Mouse (Mus musculus): ENCODE results near the gene Angpt4. TPM values are rescaled to one million over a fixed set of nuclear protein-coding genes. Genes with fewer than 3 reads are reported as not detected.

The Angpt4 gene
- polyA plus RNA-seq, 1 experiment = 0.57 TPM

- no peak for DNase-seq (ENCODE audit: low read depth in 1 of 2, low spot score in 2 of 2)
- H3K27ac ChIP-seq (ENCODE audit: insufficient read depth, low read length) = no peak overlapping the region
- TF ChIP-seq POLR2A (IDR thresholded peaks at IDR 0.05; ENCODE audit: low read depth, low read length) (no peak), CTCF (IDR thresholded peaks at IDR 0.05; ENCODE audit: extremely low read depth, insufficient read depth, insufficient read length, insufficient replicate concordance) (no peak)
- H3K4me1 ChIP-seq (ENCODE audit: control insufficient read depth, insufficient read depth, insufficient read length) = no peaks in the 10 kb centered on the region
- WGBS = 78% methylated on average over 4 of the region's 4 CpGs
- H3K4me3 ChIP-seq (ENCODE audit: extremely low read depth, insufficient read depth, insufficient read length) = no peak overlapping the region
- no peaks in the 10 kb centered on the region for H3K36me3 ChIP-seq (ENCODE audit: control insufficient read depth, insufficient read depth, low read length)
- H3K27me3 ChIP-seq (ENCODE audit: control insufficient read depth, insufficient read depth, low read length) = no peaks in the 10 kb centered on the region
Measured at GRCm38 (mm10) chr2:151900845-151901244, 10.2 kb upstream of the Angpt4 start.

- WGBS = 86% methylated on average over 6 of the region's 6 CpGs
- TF ChIP-seq POLR2A (IDR thresholded peaks at IDR 0.05; ENCODE audit: low read depth, low read length) = no peak
- no peak for TF ChIP-seq CTCF (IDR thresholded peaks at IDR 0.05; ENCODE audit: extremely low read depth, insufficient read depth, insufficient read length, insufficient replicate concordance)
- Histone ChIP-seq H3K36me3 (ENCODE audit: control insufficient read depth, insufficient read depth, low read length) (no peaks in the 10 kb centered on the region), H3K27me3 (ENCODE audit: control insufficient read depth, insufficient read depth, low read length) (no peaks in the 10 kb centered on the region), H3K4me1 (ENCODE audit: control insufficient read depth, insufficient read depth, insufficient read length) (no peaks in the 10 kb centered on the region), H3K4me3 (ENCODE audit: extremely low read depth, insufficient read depth, insufficient read length) (no peak overlapping the region), H3K27ac (ENCODE audit: insufficient read depth, low read length) (no peak overlapping the region)
- DNase-seq (ENCODE audit: low read depth in 1 of 2, low spot score in 2 of 2) = no peak
Measured at GRCm38 (mm10) chr2:151903267-151903666, 7.7 kb upstream of the Angpt4 start.

GRCm38 (mm10) chr2:151903933-151904332 lies 7.1 kb upstream of the Angpt4 start:
- no peak for TF ChIP-seq POLR2A (IDR thresholded peaks at IDR 0.05; ENCODE audit: low read depth, low read length)
- TF ChIP-seq CTCF (IDR thresholded peaks at IDR 0.05; ENCODE audit: extremely low read depth, insufficient read depth, insufficient read length, insufficient replicate concordance) = no peak
- Histone ChIP-seq H3K27ac (ENCODE audit: insufficient read depth, low read length) (no peak overlapping the region), H3K4me3 (ENCODE audit: extremely low read depth, insufficient read depth, insufficient read length) (no peak overlapping the region), H3K27me3 (ENCODE audit: control insufficient read depth, insufficient read depth, low read length) (no peaks in the 10 kb centered on the region), H3K4me1 (ENCODE audit: control insufficient read depth, insufficient read depth, insufficient read length) (no peaks in the 10 kb centered on the region), H3K36me3 (ENCODE audit: control insufficient read depth, insufficient read depth, low read length) (no peaks in the 10 kb centered on the region)
- no peak for DNase-seq (ENCODE audit: low read depth in 1 of 2, low spot score in 2 of 2)
- 84% methylated on average over 4 of the region's 4 CpGs for WGBS

GRCm38 (mm10) chr2:151904636-151905035 lies 6.4 kb upstream of the Angpt4 start:
- Histone ChIP-seq H3K36me3 (ENCODE audit: control insufficient read depth, insufficient read depth, low read length) (no peaks in the 10 kb centered on the region), H3K4me1 (ENCODE audit: control insufficient read depth, insufficient read depth, insufficient read length) (no peaks in the 10 kb centered on the region), H3K27ac (ENCODE audit: insufficient read depth, low read length) (no peak overlapping the region), H3K27me3 (ENCODE audit: control insufficient read depth, insufficient read depth, low read length) (no peaks in the 10 kb centered on the region), H3K4me3 (ENCODE audit: extremely low read depth, insufficient read depth, insufficient read length) (no peak overlapping the region)
- no peak for TF ChIP-seq CTCF (IDR thresholded peaks at IDR 0.05; ENCODE audit: extremely low read depth, insufficient read depth, insufficient read length, insufficient replicate concordance)
- no peak for TF ChIP-seq POLR2A (IDR thresholded peaks at IDR 0.05; ENCODE audit: low read depth, low read length)
- 73% methylated on average over 3 of the region's 3 CpGs for WGBS
- DNase-seq (ENCODE audit: low read depth in 1 of 2, low spot score in 2 of 2) = no peak

DNA sequence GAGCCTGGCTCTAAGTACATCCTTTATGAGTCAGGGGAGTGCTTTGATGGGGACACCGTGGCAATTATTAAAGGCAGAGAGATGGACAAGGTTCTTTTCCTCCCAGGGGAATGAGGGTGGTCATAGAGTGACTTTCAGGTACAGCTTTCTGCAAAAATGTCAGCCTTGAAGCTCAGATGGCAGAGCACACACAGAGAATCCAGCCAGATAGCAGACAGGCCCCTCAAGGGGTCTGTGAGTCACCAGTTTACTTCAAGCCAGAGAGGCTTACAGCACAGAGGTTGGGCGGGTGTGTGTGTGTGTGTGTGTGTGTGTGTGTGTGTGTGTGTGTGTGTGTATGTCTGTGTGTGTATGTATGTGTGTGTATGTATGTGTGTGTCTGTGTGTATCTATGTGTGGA lies 4.0 kb upstream of the Angpt4 start:
- TF ChIP-seq CTCF (IDR thresholded peaks at IDR 0.05; ENCODE audit: extremely low read depth, insufficient read depth, insufficient read length, insufficient replicate concordance) = no peak
- no peak for TF ChIP-seq POLR2A (IDR thresholded peaks at IDR 0.05; ENCODE audit: low read depth, low read length)
- Histone ChIP-seq H3K27me3 (ENCODE audit: control insufficient read depth, insufficient read depth, low read length) (no peaks in the 10 kb centered on the region), H3K4me3 (ENCODE audit: extremely low read depth, insufficient read depth, insufficient read length) (no peak overlapping the region), H3K36me3 (ENCODE audit: control insufficient read depth, insufficient read depth, low read length) (no peaks in the 10 kb centered on the region), H3K27ac (ENCODE audit: insufficient read depth, low read length) (no peak overlapping the region), H3K4me1 (ENCODE audit: control insufficient read depth, insufficient read depth, insufficient read length) (peaks cover 2% of the 10 kb centered on the region; the same call in 1 of the 2 replicates)
- WGBS = 72% methylated on average over 2 of the region's 2 CpGs
- no peak for DNase-seq (ENCODE audit: low read depth in 1 of 2, low spot score in 2 of 2)

- WGBS = 77% methylated on average over 3 of the region's 3 CpGs
- TF ChIP-seq CTCF (IDR thresholded peaks at IDR 0.05; ENCODE audit: extremely low read depth, insufficient read depth, insufficient read length, insufficient replicate concordance) = no peak
- TF ChIP-seq POLR2A (IDR thresholded peaks at IDR 0.05; ENCODE audit: low read depth, low read length) = no peak
- Histone ChIP-seq H3K27me3 (ENCODE audit: control insufficient read depth, insufficient read depth, low read length) (no peaks in the 10 kb centered on the region), H3K36me3 (ENCODE audit: control insufficient read depth, insufficient read depth, low read length) (no peaks in the 10 kb centered on the region), H3K27ac (ENCODE audit: insufficient read depth, low read length) (no peak overlapping the region), H3K4me1 (ENCODE audit: control insufficient read depth, insufficient read depth, insufficient read length) (peaks cover 2% of the 10 kb centered on the region; the same call in 1 of the 2 replicates), H3K4me3 (ENCODE audit: extremely low read depth, insufficient read depth, insufficient read length) (no peak overlapping the region)
- no peak for DNase-seq (ENCODE audit: low read depth in 1 of 2, low spot score in 2 of 2)
Measured at GRCm38 (mm10) chr2:151909386-151909785, 1.6 kb upstream of the Angpt4 start.

GRCm38 (mm10) chr2:151910498-151910897 lies 512 bp upstream of the Angpt4 start:
- WGBS = 38% methylated on average over 5 of the region's 5 CpGs
- Histone ChIP-seq H3K27me3 (ENCODE audit: control insufficient read depth, insufficient read depth, low read length) (no peaks in the 10 kb centered on the region), H3K36me3 (ENCODE audit: control insufficient read depth, insufficient read depth, low read length) (no peaks in the 10 kb centered on the region)

More at GRCm38 (mm10) chr2:151910498-151910897, 512 bp upstream of the Angpt4 start:
- no peak overlapping the region for H3K4me3 ChIP-seq (ENCODE audit: extremely low read depth, insufficient read depth, insufficient read length)
- TF ChIP-seq CTCF (IDR thresholded peaks at IDR 0.05; ENCODE audit: extremely low read depth, insufficient read depth, insufficient read length, insufficient replicate concordance) (no peak), POLR2A (IDR thresholded peaks at IDR 0.05; ENCODE audit: low read depth, low read length) (no peak)
- H3K4me1 ChIP-seq (ENCODE audit: control insufficient read depth, insufficient read depth, insufficient read length) = peaks cover 2% of the 10 kb centered on the region; the same call in 1 of the 2 replicates
- DNase-seq (ENCODE audit: low read depth in 1 of 2, low spot score in 2 of 2) = no peak
- no peak overlapping the region for H3K27ac ChIP-seq (ENCODE audit: insufficient read depth, low read length)

All from spleen, adult 2 months (tissue).